Mouse (Mus musculus) G1E-ER4 (cell line): ENCODE measurements around the gene Serpinb1c. TPM values are rescaled to one million over a fixed set of nuclear protein-coding genes. Genes with fewer than 3 reads are reported as not detected.

Source experiments
- GATA1 ChIP-seq: IDR thresholded peaks from one replicate; pipeline ENCODE4 v1.8.0; 2012; ENCODE audit warnings: low read length, inconsistent platforms
- polyA plus RNA-seq: library from polyadenylated mRNA; stranded (reverse); fragments of >175 nt; gene quantifications from 2 replicates; pipeline ENCODE4 v1.2.3, GENCODE M21; 2012

The Serpinb1c gene
- polyA plus RNA-seq, 1 experiment = not detected

- TF ChIP-seq GATA1 = no peak
Measured at GRCm38 (mm10) chr13:32868843-32869242, 29.2 kb downstream of the Serpinb1c start.

GRCm38 (mm10) chr13:32867030-32867429, 31.0 kb downstream of the Serpinb1c start:
- TF ChIP-seq GATA1 = no peak

- TF ChIP-seq GATA1 = no peak
Measured at GRCm38 (mm10) chr13:32866484-32866883, 31.5 kb downstream of the Serpinb1c start.

- TF ChIP-seq GATA1 = no peak
Measured at GRCm38 (mm10) chr13:32865591-32865990, 32.4 kb downstream of the Serpinb1c start.

GRCm38 (mm10) chr13:32863456-32863855, 34.6 kb downstream of the Serpinb1c start:
- TF ChIP-seq GATA1 = no peak

GRCm38 (mm10) chr13:32860821-32861220, 37.2 kb downstream of the Serpinb1c start:
- no peak for TF ChIP-seq GATA1

GRCm38 (mm10) chr13:32853073-32853472, 44.9 kb downstream of the Serpinb1c start:
- no peak for TF ChIP-seq GATA1

- no peak for TF ChIP-seq GATA1
Measured at GRCm38 (mm10) chr13:32852539-32852938, 45.5 kb downstream of the Serpinb1c start.

GRCm38 (mm10) chr13:32851967-32852366, 46.0 kb downstream of the Serpinb1c start:
- no peak for TF ChIP-seq GATA1

GRCm38 (mm10) chr13:32850668-32851404, 47.2 kb downstream of the Serpinb1c start, which contains the start of gene Serpinb1a:
Gene Serpinb1a, minus strand, starts transcription at chr13:32851185.
- no peak for TF ChIP-seq GATA1

GRCm38 (mm10) chr13:32850156-32850555, 47.9 kb downstream of the Serpinb1c start:
- no peak for TF ChIP-seq GATA1

GRCm38 (mm10) chr13:32849531-32850123, 48.4 kb downstream of the Serpinb1c start:
- TF ChIP-seq GATA1 = no peak

GRCm38 (mm10) chr13:32849092-32849491, 48.9 kb downstream of the Serpinb1c start:
- TF ChIP-seq GATA1 = no peak

GRCm38 (mm10) chr13:32846221-32846620, 51.8 kb downstream of the Serpinb1c start:
- no peak for TF ChIP-seq GATA1

- TF ChIP-seq GATA1 = no peak
Measured at GRCm38 (mm10) chr13:32841349-32841748, 56.7 kb downstream of the Serpinb1c start.

- TF ChIP-seq GATA1 = no peak
Measured at GRCm38 (mm10) chr13:32839314-32839713, 58.7 kb downstream of the Serpinb1c start.

- TF ChIP-seq GATA1 = no peak
Measured at GRCm38 (mm10) chr13:32834513-32834912, 63.5 kb downstream of the Serpinb1c start.
